Mouse (Mus musculus) embryo, embryonic 10.5 days (tissue): Measurements from ENCODE around the gene Cox8a.
A peak's percentile ranks its signal among the peaks of the same experiment; 100 is the strongest.

ENCODE experiments used
- DNase-seq: peaks from one replicate; pipeline ENCODE4 v3.0.0-alpha.2; 2015; ENCODE audit warnings: low spot score

Gene Cox8a

DNA sequence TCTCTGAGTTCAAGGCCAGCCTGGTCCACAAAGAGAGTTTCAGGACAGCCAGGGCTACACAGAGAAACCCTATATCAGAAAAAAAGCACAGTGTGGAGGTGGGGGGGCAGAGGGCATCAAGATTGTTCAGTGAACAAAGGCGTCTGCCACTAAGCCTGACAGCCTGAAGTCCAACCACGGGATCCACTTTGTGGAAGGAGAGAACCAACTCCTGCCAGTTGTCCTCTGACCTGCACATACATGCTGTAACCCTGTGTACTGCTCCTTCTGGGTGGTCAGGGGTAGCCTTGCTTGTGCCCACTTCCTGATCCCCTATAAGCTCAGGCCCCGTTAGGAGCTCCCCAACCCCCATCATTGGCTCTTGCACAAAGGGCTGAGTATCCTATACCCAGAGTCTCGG, 32.4 kb downstream of the Cox8a start:
- DNase-seq = no peak

- no peak for DNase-seq
Observed at GRCm38 (mm10) chr19:7183419-7183818, 34.0 kb downstream of the Cox8a start.

- DNase-seq = no peak
Observed at GRCm38 (mm10) chr19:7182273-7182949, 35.0 kb downstream of the Cox8a start.

DNA sequence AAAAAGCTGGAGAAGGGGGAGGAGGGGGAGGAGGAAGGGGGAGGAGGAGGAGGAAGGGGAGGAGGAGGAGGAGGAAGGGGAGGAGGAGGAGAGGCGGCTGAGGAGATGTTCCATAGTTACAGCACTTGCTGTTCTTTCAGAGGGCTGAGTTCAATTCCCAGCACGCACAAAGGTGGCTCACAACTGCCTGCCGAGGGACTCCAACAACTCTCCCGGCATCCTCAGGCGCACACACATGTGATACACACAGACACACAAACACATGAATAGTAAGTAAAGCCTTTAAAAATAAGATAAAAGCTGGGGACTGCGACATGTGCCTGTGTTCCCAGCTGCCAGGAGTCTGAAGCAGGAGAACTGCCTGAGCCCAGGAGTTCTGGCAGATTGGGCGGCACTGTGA, 35.9 kb downstream of the Cox8a start:
- no peak for DNase-seq

GRCm38 (mm10) chr19:7180756-7181405, 36.5 kb downstream of the Cox8a start:
- no peak for DNase-seq

- no peak for DNase-seq
Observed at GRCm38 (mm10) chr19:7178841-7179452, 38.5 kb downstream of the Cox8a start.

DNA sequence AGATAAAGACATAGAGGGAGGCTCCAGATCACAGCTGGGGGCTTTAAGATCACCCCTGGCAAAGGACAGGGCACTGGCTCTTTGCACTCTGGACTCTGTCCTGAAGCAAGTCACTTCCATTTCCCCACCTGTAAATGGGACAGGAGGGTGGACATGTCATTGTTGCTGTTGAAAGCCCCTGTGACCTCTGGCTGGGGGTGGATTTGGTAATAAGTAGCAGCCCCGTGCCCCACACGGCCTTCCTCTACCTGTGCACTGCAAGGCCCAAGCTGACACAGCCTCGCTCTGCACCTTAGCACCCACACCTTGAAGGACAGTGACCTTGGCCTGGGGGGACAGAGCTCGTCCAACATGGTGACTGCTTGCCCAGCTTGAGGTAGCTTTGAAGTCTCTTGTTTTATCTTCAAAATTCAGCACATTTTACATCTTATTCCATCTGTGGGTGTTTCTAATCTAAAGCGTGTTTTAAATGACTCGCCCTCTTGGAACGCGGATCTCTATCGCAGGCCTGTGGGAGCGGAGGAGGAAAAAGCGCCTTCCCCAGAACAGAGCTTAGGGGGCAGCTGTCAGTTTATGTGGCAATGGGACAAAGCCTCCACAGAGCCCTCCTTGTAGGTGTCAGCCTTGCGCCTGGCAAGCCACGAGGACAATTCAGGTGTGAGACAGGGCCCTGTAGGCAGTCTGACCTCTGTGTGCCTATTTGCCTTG, 39.5 kb downstream of the Cox8a start:
- no peak for DNase-seq

DNA sequence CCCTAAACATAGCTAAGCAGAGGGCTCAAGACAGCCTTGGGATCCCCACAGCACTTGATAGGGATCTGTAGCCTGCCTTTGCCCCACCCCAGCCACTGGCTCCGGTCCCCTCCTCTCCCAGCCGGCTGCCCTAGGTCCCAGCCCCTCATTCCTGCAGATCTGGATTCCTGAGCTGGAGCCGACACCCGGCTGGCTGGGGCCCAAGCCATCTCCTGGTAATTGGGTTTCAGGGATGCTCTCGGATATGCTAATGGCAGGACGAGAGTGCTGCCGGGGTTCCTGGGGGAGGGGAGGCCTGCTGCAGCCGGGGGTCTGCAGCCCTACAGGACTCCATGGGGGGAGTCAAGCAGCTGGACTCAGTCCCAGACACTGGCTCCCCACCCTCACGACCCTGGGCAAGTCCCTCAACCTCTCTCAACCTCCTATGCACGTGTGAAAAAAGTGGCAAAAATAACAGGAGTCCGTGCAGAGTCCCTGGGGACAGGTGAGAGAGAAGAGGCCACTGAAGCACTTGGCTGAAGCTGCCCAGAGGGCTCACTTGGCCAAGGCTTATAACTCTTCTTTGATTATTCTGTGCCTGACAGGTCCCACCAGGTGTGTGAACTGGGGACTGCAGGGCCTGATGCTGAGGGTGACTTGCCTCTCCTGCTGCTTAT, 41.2 kb downstream of the Cox8a start:
- no peak for DNase-seq

DNA sequence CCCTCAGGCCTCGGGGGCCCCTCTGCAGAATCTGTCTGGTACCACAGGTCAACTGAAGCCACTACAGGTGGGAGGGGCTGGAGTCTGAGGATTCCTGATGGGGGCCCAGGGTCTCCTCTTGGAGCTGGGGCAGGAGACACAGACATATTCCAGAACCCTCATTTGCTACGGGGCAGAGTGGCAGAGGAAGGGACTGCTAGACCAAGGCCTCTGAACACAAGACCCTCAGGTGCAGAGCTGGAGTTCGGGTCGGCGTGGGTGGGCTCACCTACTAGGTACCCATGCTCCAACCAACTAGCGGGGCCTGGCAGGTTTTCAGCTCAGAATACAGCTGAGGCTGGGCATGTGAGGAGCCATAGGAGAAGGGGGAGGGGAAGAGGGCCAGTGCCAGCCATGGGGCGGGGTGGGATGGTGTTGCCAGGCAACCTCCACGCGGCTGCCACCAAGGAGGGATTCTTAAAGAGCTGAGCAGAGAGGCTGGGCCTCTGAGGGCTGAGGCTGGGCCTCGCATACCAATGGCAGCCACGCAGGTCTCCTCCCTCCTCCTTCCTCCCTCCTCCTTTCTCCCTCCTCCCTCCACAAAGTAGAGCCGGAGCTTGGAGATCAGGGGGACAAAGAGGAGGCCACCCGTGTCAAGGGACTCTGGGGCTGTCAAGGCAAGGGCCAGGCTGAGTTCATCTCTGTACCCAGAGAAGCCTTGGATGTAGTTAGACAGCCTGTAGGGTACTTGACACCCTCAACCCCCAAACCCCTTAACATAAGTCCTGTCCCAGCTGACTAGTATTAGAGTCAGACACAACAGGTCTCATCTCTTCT, 45.2 kb downstream of the Cox8a start:
- DNase-seq = peak; percentile 83

- DNase-seq = peak; percentile 67
Observed at GRCm38 (mm10) chr19:7171447-7171846, 46.0 kb downstream of the Cox8a start.

DNA sequence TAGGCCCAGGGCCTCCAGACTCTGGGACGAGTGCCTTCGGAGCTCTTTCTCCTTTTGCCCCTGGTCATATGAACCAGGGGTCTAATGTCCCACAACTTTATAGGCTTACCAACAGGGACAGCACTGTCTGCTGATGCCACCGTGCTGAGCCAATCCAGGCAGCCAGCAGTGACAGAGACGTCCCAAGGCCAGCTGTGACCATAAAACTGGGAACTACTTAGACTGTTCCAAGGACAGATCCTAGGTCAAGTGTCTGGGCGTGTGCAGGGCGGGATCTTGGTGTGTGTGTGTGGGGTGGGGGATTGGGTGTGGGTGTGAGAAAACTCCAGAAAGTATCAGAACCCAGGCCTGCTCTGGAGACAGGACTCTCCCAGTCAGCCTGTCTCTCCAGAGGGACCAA, 46.5 kb downstream of the Cox8a start:
- no peak for DNase-seq

DNA sequence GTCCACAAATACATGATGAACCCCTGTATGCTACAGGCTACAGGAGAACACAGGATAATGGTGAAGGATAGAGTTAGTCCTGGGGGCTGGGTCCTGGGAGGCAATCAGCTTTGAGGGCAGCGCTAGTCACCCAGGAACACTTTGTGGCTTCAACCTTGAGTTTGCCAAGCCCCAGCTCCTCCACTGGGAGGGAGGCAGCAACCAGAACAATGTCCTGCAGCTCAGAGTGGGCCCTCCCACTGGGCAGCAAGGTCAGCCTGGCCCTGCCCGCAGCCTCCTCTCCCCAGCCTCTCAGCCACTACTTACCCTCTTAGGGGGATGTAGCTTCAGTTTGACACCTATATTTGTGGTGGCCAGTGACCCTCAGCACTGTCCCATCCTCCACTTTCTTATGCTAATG, 49.0 kb downstream of the Cox8a start:
- no peak for DNase-seq

- no peak for DNase-seq
Observed at GRCm38 (mm10) chr19:7166767-7167166, 50.6 kb downstream of the Cox8a start.

DNA sequence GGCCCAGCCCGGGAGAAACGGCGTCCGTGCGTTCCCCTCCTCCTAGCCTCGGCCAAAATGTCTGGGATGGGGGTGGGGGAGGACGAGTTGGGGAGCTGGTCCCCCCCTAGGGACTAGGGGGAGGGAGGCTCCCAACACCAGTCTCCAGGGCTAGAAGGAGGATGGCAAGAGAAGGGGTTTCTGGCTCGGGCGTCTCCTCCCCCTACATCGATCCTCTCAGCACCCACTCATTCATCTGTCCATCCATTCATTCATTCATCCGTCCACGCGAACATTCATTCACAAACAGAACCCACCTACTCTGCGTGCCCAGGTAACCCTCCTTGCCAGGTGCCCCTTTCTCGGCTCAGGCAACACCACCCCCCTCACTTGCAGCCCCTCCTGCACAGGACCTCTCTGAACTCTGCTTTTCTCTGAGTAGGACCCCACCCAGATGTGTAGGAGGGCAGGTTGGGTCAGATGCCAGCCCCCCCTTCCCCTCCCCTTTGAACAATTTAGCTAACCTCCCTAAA, 51.2 kb downstream of the Cox8a start:
- DNase-seq = no peak

- DNase-seq = no peak
Observed at GRCm38 (mm10) chr19:7165509-7166199, 51.8 kb downstream of the Cox8a start.
